Mouse (Mus musculus) heart, adult 2 months (tissue): ENCODE results near the gene Mxra7. TPM values are rescaled to one million over a fixed set of nuclear protein-coding genes. Genes with fewer than 3 reads are reported as not detected.

ENCODE experiments used
- DNase-seq, 2 experiments: peaks; one replicate each; pipeline ENCODE4 v3.0.0; 2021
- H3K27ac ChIP-seq: fragments of 200-600 bp; 2 replicates; pipeline ENCODE4 v1.8.1; 2022
- H3K27me3 ChIP-seq: fragments of 200-500 bp; 2 replicates; pipeline ENCODE4 v1.6.1; 2012; ENCODE audit warnings: mild to moderate bottlenecking, low read length, inconsistent platforms, mixed read lengths; ENCODE audit not compliant: control insufficient read depth, insufficient read depth
- H3K36me3 ChIP-seq: fragments of 200-500 bp; 2 replicates; pipeline ENCODE4 v1.6.1; 2012; ENCODE audit warnings: low read length, inconsistent platforms; ENCODE audit not compliant: control insufficient read depth, insufficient read depth
- H3K4me1 ChIP-seq: fragments of 200-500 bp; 2 replicates; pipeline ENCODE4 v1.6.1; 2011; ENCODE audit warnings: low read length; ENCODE audit not compliant: control insufficient read depth, insufficient read depth
- H3K4me3 ChIP-seq: fragments of 200-600 bp; 2 replicates; pipeline ENCODE4 v1.8.1; 2022
- H3K79me2 ChIP-seq: fragments of 200-500 bp; replicated peaks from 2 replicates; pipeline ENCODE4 v1.6.1; 2012; ENCODE audit warnings: mild to moderate bottlenecking, inconsistent platforms, low read length, moderate library complexity, mixed read lengths; ENCODE audit not compliant: control insufficient read depth, insufficient read depth
- H3K9ac ChIP-seq: fragments of 200-500 bp; 2 replicates; pipeline ENCODE4 v1.6.1; 2012; ENCODE audit warnings: low read depth, mild to moderate bottlenecking, control low read depth, inconsistent platforms, low read length, mixed read lengths
- CTCF ChIP-seq: fragments of 200-600 bp; IDR thresholded peaks from 2 replicates; pipeline ENCODE4 v1.8.1; 2022; ENCODE audit warnings: antibody characterized with exemption, mild to moderate bottlenecking, moderate library complexity
- EP300 ChIP-seq: fragments of 200-500 bp; IDR thresholded peaks from 2 replicates; pipeline ENCODE4 v1.6.1; 2011; ENCODE audit warnings: low read depth, low read length, control low read depth; ENCODE audit not compliant: insufficient read depth
- POLR2A ChIP-seq: fragments of 200-500 bp; IDR thresholded peaks from 2 replicates; pipeline ENCODE4 v1.6.1; 2011; ENCODE audit warnings: mild to moderate bottlenecking, low read depth, low read length, control low read depth; ENCODE audit not compliant: insufficient read depth
- WGBS: fragments of 180-500 bp; shearing (Covaris S2); methylation state at CpG from one replicate; pipeline ENCODE4 v1.1.7; 2018; 5-methylcytosine and 5-hydroxymethylcytosine counted together
- intact Hi-C: fragments of 180-260 bp; cut with DNase I; formaldehyde crosslinking; loops from one replicate; pipeline ENCODE4 v1.15.1; 2025
- long read RNA-seq: library from polyadenylated mRNA; stranded (forward); transcript quantifications from one replicate; pipeline ENCODE4 v2.0.0, GENCODE M21; 2021
- polyA plus RNA-seq: library from polyadenylated mRNA; depleted of rRNA; stranded (reverse); fragments of >200 nt; gene quantifications from 2 replicates; pipeline ENCODE4 v1.2.3, GENCODE M21; 2012; rRNA removed
- total RNA-seq, 2 experiments: library from RNA; stranded (reverse); gene quantifications; 2 replicates each; pipeline ENCODE4 v1.2.3; 2021

Gene Mxra7
- total RNA-seq (10 to 100 TPM; 15.1 to 19.4 TPM), polyA plus RNA-seq (10.4 and 15.6 TPM in 2 replicates)
- long read RNA-seq, transcript Mxra7-201 (4 exons, 2,063 nt), result major isoform, 17 of 30 reads
- long read RNA-seq, partial matches to known transcripts, result 0 of 30 reads
- long read RNA-seq, other reads (novel, unspliced or antisense), result 13 of 30 reads

- intact Hi-C loops, result loop anchor here (2.0 kb wide), 1 partner anchor 15 kb away; the partner anchor contains the start of genes Jmjd6 and Mettl23
- Histone ChIP-seq H3K9ac (peak within 1 kb of the TSS; percentile 93), H3K27me3 (no peaks in the 10 kb centered on the region), H3K4me1 (peaks cover 6% of the 10 kb centered on the region), H3K79me2 (0 out of 2 replicates have a peak, but pooled peaks cover 2% of the 10 kb centered on the region), H3K36me3 (no peaks in the 10 kb centered on the region), H3K27ac (peak within 1 kb of the TSS; percentile 90), H3K4me3 (peak within 1 kb of the TSS; percentile 87)
- peak; percentile 61; the same call in 1 of the 2 replicates for TF ChIP-seq POLR2A
- TF ChIP-seq EP300, result 0 out of 2 replicates have a peak, but pooled peaks have one; percentile 17
- TF ChIP-seq CTCF, result peak; percentile 37; the same call in 1 of the 2 replicates
- 2% methylated on average over 67 of the region's 71 CpGs for WGBS
- DNase-seq, result peak; percentile 91 to 96
These were observed at the start of gene Mxra7 for GRCm38 (mm10) chr11:116827534-116828165. TSS of gene Mxra7 (minus strand) at chr11:116828046.

GRCm38 (mm10) chr11:116873987-116874386, 46.1 kb upstream of the Mxra7 start:
- Histone ChIP-seq H3K4me1 (no peaks in the 10 kb centered on the region), H3K9ac (no peak overlapping the region), H3K36me3 (no peaks in the 10 kb centered on the region), H3K27me3 (no peaks in the 10 kb centered on the region), H3K4me3 (no peak overlapping the region), H3K27ac (no peak overlapping the region), H3K79me2 (no peaks in the 10 kb centered on the region)
- TF ChIP-seq CTCF (no peak), EP300 (no peak), POLR2A (no peak)
- WGBS, result 93% methylated on average over 20 of the region's 20 CpGs
- intact Hi-C loops, result no loop called here
- DNase-seq, result no peak

GRCm38 (mm10) chr11:116871538-116871937, 43.7 kb upstream of the Mxra7 start:
- Histone ChIP-seq H3K27me3 (no peaks in the 10 kb centered on the region), H3K9ac (no peak overlapping the region), H3K36me3 (no peaks in the 10 kb centered on the region), H3K4me1 (no peaks in the 10 kb centered on the region), H3K27ac (no peak overlapping the region), H3K4me3 (no peak overlapping the region), H3K79me2 (no peaks in the 10 kb centered on the region)
- intact Hi-C loops, result no loop called here
- no peak for DNase-seq
- TF ChIP-seq CTCF (no peak), EP300 (no peak), POLR2A (no peak)
- WGBS, result 86% methylated on average over 9 of the region's 9 CpGs

DNA sequence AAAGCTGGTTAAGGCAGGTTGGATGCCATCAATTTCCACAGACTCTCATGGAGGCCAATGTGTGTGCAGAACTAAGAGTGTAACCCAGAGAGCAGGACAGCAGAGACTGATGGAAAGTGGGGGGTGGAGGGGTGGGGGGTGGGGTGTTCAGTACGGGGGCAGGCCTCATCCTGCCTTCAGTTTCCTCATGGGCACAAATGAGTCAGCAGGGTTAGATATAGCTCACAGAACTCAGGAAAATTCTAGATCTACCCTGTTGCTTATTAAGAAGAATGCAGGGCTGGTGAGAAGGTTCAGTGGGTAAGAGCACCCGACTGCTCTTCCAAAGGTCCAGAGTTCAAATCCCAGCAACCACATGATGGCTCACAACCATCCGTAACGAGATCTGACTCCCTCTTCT, 41.8 kb upstream of the Mxra7 start:
- no peak for DNase-seq
- Histone ChIP-seq H3K27me3 (no peaks in the 10 kb centered on the region), H3K4me1 (0 out of 2 replicates have a peak, but pooled peaks cover under 1% of the 10 kb centered on the region), H3K9ac (no peak overlapping the region), H3K27ac (no peak overlapping the region), H3K79me2 (no peaks in the 10 kb centered on the region), H3K4me3 (no peak overlapping the region), H3K36me3 (peaks cover 2% of the 10 kb centered on the region; the same call in 1 of the 2 replicates)
- intact Hi-C loops, result no loop called here
- TF ChIP-seq EP300, result no peak
- no peak for TF ChIP-seq CTCF
- TF ChIP-seq POLR2A, result no peak
- 78% methylated on average over 4 of the region's 4 CpGs for WGBS

- Histone ChIP-seq H3K27me3 (no peaks in the 10 kb centered on the region), H3K4me3 (no peak overlapping the region), H3K9ac (no peak overlapping the region), H3K4me1 (peaks cover 4% of the 10 kb centered on the region; the same call in 1 of the 2 replicates), H3K79me2 (no peaks in the 10 kb centered on the region), H3K27ac (no peak overlapping the region), H3K36me3 (peaks cover 2% of the 10 kb centered on the region; the same call in 1 of the 2 replicates)
- no peak for DNase-seq
- intact Hi-C loops, result no loop called here
- WGBS, result 92% methylated on average over 8 of the region's 8 CpGs
- no peak for TF ChIP-seq EP300
- no peak for TF ChIP-seq CTCF
These were observed 41.4 kb upstream of the Mxra7 start for GRCm38 (mm10) chr11:116869223-116869622.

DNA sequence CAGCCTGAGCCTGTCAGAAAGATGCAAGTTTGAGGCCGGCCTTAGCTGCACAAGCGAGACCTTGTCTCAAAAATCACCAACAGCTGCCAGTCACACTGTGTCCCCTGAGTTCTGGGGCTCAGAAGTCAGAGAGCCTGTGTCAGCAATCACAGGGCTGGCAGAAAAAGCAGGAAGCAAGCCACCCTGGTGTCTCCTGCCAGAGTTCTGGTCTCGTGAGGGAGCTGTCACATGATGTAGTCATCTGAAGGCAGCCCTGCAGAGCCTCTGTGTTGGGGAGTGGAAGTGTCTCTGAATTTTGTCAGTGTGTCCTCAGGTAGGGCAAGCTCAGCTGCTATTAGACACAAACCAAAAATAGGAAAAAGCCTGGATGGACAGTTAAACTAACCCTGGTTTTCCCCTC, 40.3 kb upstream of the Mxra7 start:
- Histone ChIP-seq H3K27ac (peak overlapping the region; percentile 49), H3K4me3 (no peak overlapping the region), H3K36me3 (peaks cover 2% of the 10 kb centered on the region; the same call in 1 of the 2 replicates), H3K4me1 (peaks cover 6% of the 10 kb centered on the region; the same call in 1 of the 2 replicates), H3K9ac (no peak overlapping the region), H3K79me2 (no peaks in the 10 kb centered on the region), H3K27me3 (no peaks in the 10 kb centered on the region)
- intact Hi-C loops, result no loop called here
- peak; percentile 61 to 83 for DNase-seq
- 49% methylated on average over 3 of the region's 3 CpGs for WGBS
- TF ChIP-seq CTCF (no peak), EP300 (peak; percentile 45; the same call in 1 of the 2 replicates), POLR2A (0 out of 2 replicates have a peak, but pooled peaks have one; percentile 28)
